Mouse (Mus musculus) lung, embryonic 16.5 days (tissue): Measurements from ENCODE around the gene Ears2. TPM values are rescaled to one million over a fixed set of nuclear protein-coding genes. Genes with fewer than 3 reads are reported as not detected.

Source experiments
- ATAC-seq: fragments of 200-750 bp; cut with Nextera tagmentation; 2 replicates; pipeline ENCODE4 v1.8.0; 2017; ENCODE audit warnings: low read depth, mild to moderate bottlenecking, moderate library complexity
- H3K27ac ChIP-seq: fragments of 300-500 bp; sonication (generic); 2 replicates; pipeline ENCODE4 v1.5.1; 2014; ENCODE audit warnings: mild to moderate bottlenecking, control low read depth, low read length
- H3K27me3 ChIP-seq: fragments of 300-500 bp; sonication (generic); 2 replicates; pipeline ENCODE4 v1.6.1; 2014; ENCODE audit warnings: low read depth, low read length, mixed read lengths; ENCODE audit not compliant: control insufficient read depth, insufficient read depth
- H3K36me3 ChIP-seq: fragments of 300-500 bp; sonication (generic); 2 replicates; pipeline ENCODE4 v1.6.1; 2014; ENCODE audit warnings: low read length; ENCODE audit not compliant: control insufficient read depth, insufficient read depth
- H3K4me1 ChIP-seq: fragments of 300-500 bp; sonication (generic); replicated peaks from 2 replicates; pipeline ENCODE4 v1.6.1; 2014; ENCODE audit warnings: low read length, mixed read lengths; ENCODE audit not compliant: control insufficient read depth, insufficient read depth
- H3K4me2 ChIP-seq: fragments of 300-500 bp; sonication (generic); 2 replicates; pipeline ENCODE4 v1.6.1; 2014; ENCODE audit warnings: low read depth, low read length, control low read depth
- H3K4me3 ChIP-seq: fragments of 300-500 bp; sonication (generic); 2 replicates; pipeline ENCODE4 v1.5.1; 2014; ENCODE audit warnings: mild to moderate bottlenecking, low read length, control low read depth
- H3K9ac ChIP-seq: fragments of 300-500 bp; sonication (generic); 2 replicates; pipeline ENCODE4 v1.6.1; 2014; ENCODE audit warnings: low read length, control low read depth
- H3K9me3 ChIP-seq: fragments of 300-500 bp; sonication (generic); 2 replicates; pipeline ENCODE4 v1.6.1; 2016; ENCODE audit warnings: low read length; ENCODE audit not compliant: control insufficient read depth
- WGBS: fragments of 180-500 bp; shearing (Covaris S2); extraction: QIAGEN DNeasy Blood & Tissue Kit; methylation state at CpG from one replicate; pipeline ENCODE4 v1.1.7; 2014; 5-methylcytosine and 5-hydroxymethylcytosine counted together
- polyA plus RNA-seq: library from polyadenylated mRNA; unstranded; fragments of >200 nt; fragmentation: Nextera tagmentation; extraction: Ambion mirVana; gene quantifications from 2 replicates; pipeline ENCODE4 v1.2.1, GENCODE M21; 2015

Ears2 gene
- polyA plus RNA-seq, 1 experiment from 2014 or later, result 12.8 TPM

- H3K4me3 ChIP-seq, result no peak overlapping the region
- no peaks in the 10 kb centered on the region for H3K4me1 ChIP-seq
- H3K9me3 ChIP-seq, result no peaks in the 10 kb centered on the region
- 91% methylated on average over 9 of the region's 9 CpGs for WGBS
- no peak overlapping the region for H3K9ac ChIP-seq
- H3K27me3 ChIP-seq, result no peaks in the 10 kb centered on the region
- no peak overlapping the region for H3K27ac ChIP-seq
- no peak for ATAC-seq
- no peak overlapping the region for H3K4me2 ChIP-seq
- H3K36me3 ChIP-seq, result peaks cover 12% of the 10 kb centered on the region
Measured at GRCm38 (mm10) chr7:122048191-122048590, 18.9 kb downstream of the Ears2 start.

GRCm38 (mm10) chr7:122046813-122047212 is 20.2 kb downstream of the Ears2 start:
- no peak overlapping the region for H3K4me3 ChIP-seq
- H3K4me1 ChIP-seq, result no peaks in the 10 kb centered on the region
- no peaks in the 10 kb centered on the region for H3K9me3 ChIP-seq
- no peak overlapping the region for H3K9ac ChIP-seq
- no peak overlapping the region for H3K4me2 ChIP-seq
- no peak for ATAC-seq
- no peak overlapping the region for H3K27ac ChIP-seq
- 72% methylated on average over 2 of the region's 2 CpGs for WGBS
- H3K36me3 ChIP-seq, result peaks cover 12% of the 10 kb centered on the region
- no peaks in the 10 kb centered on the region for H3K27me3 ChIP-seq

GRCm38 (mm10) chr7:122045711-122046110 is 21.4 kb downstream of the Ears2 start:
- 74% methylated on average over 1 of the region's 1 CpGs for WGBS
- Histone ChIP-seq H3K4me2 (no peak overlapping the region), H3K4me3 (no peak overlapping the region), H3K9me3 (no peaks in the 10 kb centered on the region), H3K27ac (peak overlapping the region; percentile 68; the same call in 1 of the 2 replicates), H3K36me3 (peaks cover 9% of the 10 kb centered on the region), H3K27me3 (no peaks in the 10 kb centered on the region), H3K4me1 (no peaks in the 10 kb centered on the region), H3K9ac (no peak overlapping the region)
- ATAC-seq, result peak; percentile 37; the same call in 1 of the 2 replicates

GRCm38 (mm10) chr7:122045181-122045634 is 21.9 kb downstream of the Ears2 start:
- H3K4me3 ChIP-seq, result no peak overlapping the region
- 59% methylated on average over 4 of the region's 4 CpGs for WGBS
- H3K36me3 ChIP-seq, result peaks cover 9% of the 10 kb centered on the region
- H3K9ac ChIP-seq, result no peak overlapping the region
- peak overlapping the region; percentile 68 for H3K27ac ChIP-seq
- no peak overlapping the region for H3K4me2 ChIP-seq
- H3K9me3 ChIP-seq, result no peaks in the 10 kb centered on the region
- H3K4me1 ChIP-seq, result no peaks in the 10 kb centered on the region
- no peaks in the 10 kb centered on the region for H3K27me3 ChIP-seq
- ATAC-seq, result peak; percentile 90

GRCm38 (mm10) chr7:122044106-122044505 is 23.0 kb downstream of the Ears2 start:
- no peak overlapping the region for H3K4me3 ChIP-seq

GRCm38 (mm10) chr7:122034348-122034747 is 32.7 kb downstream of the Ears2 start:
- Histone ChIP-seq H3K9ac (no peak overlapping the region), H3K4me1 (no peaks in the 10 kb centered on the region), H3K27ac (no peak overlapping the region), H3K4me2 (no peak overlapping the region), H3K4me3 (no peak overlapping the region), H3K9me3 (no peaks in the 10 kb centered on the region), H3K27me3 (no peaks in the 10 kb centered on the region), H3K36me3 (peaks cover under 1% of the 10 kb centered on the region; the same call in 1 of the 2 replicates)
- no peak for ATAC-seq
- 30% methylated on average over 2 of the region's 2 CpGs for WGBS

More at GRCm38 (mm10) chr7:122044106-122044505, 23.0 kb downstream of the Ears2 start:
- WGBS, result 74% methylated on average over 8 of the region's 8 CpGs
- no peak overlapping the region for H3K9ac ChIP-seq
- H3K4me2 ChIP-seq, result no peak overlapping the region
- H3K36me3 ChIP-seq, result peaks cover 12% of the 10 kb centered on the region
- 0 out of 2 replicates have a peak, but pooled peaks have one; percentile 11 for ATAC-seq
- no peak overlapping the region; the same call in 1 of the 2 replicates for H3K27ac ChIP-seq
- no peaks in the 10 kb centered on the region for H3K27me3 ChIP-seq
- H3K9me3 ChIP-seq, result no peaks in the 10 kb centered on the region
- H3K4me1 ChIP-seq, result no peaks in the 10 kb centered on the region

GRCm38 (mm10) chr7:122033371-122033770 is 33.7 kb downstream of the Ears2 start:
- no peak overlapping the region for H3K9ac ChIP-seq
- no peak overlapping the region for H3K4me2 ChIP-seq
- no peak for ATAC-seq
- no peak overlapping the region for H3K4me3 ChIP-seq
- no peaks in the 10 kb centered on the region for H3K9me3 ChIP-seq
- 60% methylated on average over 3 of the region's 3 CpGs for WGBS
- H3K4me1 ChIP-seq, result no peaks in the 10 kb centered on the region
- no peak overlapping the region for H3K27ac ChIP-seq
- no peaks in the 10 kb centered on the region for H3K36me3 ChIP-seq
- no peaks in the 10 kb centered on the region for H3K27me3 ChIP-seq

- Histone ChIP-seq H3K27me3 (no peaks in the 10 kb centered on the region), H3K4me2 (no peak overlapping the region), H3K4me1 (peaks cover 16% of the 10 kb centered on the region), H3K27ac (no peak overlapping the region), H3K4me3 (no peak overlapping the region), H3K9me3 (no peaks in the 10 kb centered on the region), H3K36me3 (no peaks in the 10 kb centered on the region), H3K9ac (no peak overlapping the region)
- 88% methylated on average over 2 of the region's 2 CpGs for WGBS
- no peak for ATAC-seq
Measured at GRCm38 (mm10) chr7:122022131-122022530, 44.9 kb downstream of the Ears2 start.

GRCm38 (mm10) chr7:122020667-122021354 is 46.3 kb downstream of the Ears2 start, which contains the start of gene Gga2:
Gene Gga2, minus strand, starts transcription at chr7:122021222.
- ATAC-seq, result peak; percentile 92
- peak within 1 kb of the TSS; percentile 63 for H3K4me3 ChIP-seq
- H3K4me2 ChIP-seq, result peak within 1 kb of the TSS; percentile 76
- H3K4me1 ChIP-seq, result peaks cover 18% of the 10 kb centered on the region
- H3K36me3 ChIP-seq, result no peaks in the 10 kb centered on the region
- peak within 1 kb of the TSS; percentile 70 for H3K9ac ChIP-seq
- H3K27me3 ChIP-seq, result no peaks in the 10 kb centered on the region
- under 1% methylated on average over 47 of the region's 50 CpGs for WGBS
- peak within 1 kb of the TSS; percentile 68 for H3K27ac ChIP-seq
- H3K9me3 ChIP-seq, result no peaks in the 10 kb centered on the region
